Mouse (Mus musculus): Measurements from ENCODE around the gene Cbx2. TPM values are rescaled to one million over a fixed set of nuclear protein-coding genes. Genes with fewer than 3 reads are reported as not detected.

Gene Cbx2
- 1 to 10 TPM; 2.8 to 3.5 TPM for total RNA-seq (2021)

DNA sequence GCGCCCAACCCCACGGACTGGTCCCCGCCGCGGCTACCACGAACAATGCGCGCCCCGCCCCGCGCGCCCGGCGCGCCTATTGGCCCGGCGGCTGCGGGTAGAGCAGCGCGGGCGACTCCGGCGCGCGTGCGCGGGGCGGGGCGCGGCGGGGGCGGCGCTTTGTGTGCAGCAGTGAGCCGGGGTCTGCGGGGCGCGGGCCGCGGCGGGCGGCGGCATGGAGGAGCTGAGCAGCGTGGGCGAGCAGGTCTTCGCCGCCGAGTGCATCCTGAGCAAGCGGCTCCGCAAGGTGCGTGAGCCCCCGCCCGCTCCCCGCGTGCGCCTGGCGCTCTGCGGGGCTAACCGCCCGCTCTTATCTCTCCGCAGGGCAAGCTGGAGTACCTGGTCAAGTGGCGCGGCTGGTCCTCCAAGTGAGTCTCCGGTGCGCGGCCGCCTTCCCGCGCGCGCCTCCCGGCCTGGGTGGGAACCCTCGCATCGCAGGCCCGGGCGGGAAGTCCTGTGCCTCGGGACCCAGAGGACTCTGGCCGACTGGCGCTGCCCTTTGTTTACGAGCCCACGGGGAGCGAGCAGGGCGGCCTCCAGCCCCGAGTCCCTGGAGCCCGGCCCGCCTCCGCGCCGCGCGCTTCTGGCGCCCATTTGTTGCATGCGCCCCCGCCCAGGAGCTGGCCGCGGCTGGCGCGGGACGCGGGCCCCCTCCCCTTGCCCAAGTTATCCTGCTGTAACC is at the start of gene Cbx2:
TSS of gene Cbx2 (plus strand) at position 68 of the 721 bp plus-strand sequence.
- intact Hi-C loops (cut with DNase I), result no loop called here
- peak; percentile 65 to 93 for DNase-seq (ENCODE audit: extremely low spot score in 1 of 2, low spot score in 2 of 2)

DNA sequence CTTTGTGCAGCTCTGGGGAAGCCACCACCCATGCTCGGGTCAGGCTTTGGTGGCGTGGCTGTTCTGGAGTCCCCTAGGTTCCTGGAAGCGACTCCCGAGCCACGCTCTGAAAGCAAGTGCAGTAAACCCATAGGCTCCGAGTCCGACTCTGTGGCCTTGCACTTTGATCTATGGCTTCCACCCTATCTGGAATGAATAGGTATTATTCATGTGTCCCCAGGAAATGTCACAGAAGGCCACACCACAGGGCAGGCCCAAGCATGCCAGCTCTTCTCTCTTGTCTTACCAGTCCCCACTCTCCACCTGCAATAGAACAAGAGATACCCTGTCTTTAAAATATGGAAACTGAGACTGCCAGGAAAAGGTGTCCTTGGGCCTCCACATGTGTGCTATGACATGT is 48.4 kb upstream of the Cbx2 start:
- intact Hi-C loops (cut with DNase I), result loop anchor here (10.0 kb wide), 2 partner anchors 160 to 550 kb away; partner anchors contain the start of gene C1qtnf1
- no peak for DNase-seq (ENCODE audit: extremely low spot score in 1 of 2, low spot score in 2 of 2)

DNA sequence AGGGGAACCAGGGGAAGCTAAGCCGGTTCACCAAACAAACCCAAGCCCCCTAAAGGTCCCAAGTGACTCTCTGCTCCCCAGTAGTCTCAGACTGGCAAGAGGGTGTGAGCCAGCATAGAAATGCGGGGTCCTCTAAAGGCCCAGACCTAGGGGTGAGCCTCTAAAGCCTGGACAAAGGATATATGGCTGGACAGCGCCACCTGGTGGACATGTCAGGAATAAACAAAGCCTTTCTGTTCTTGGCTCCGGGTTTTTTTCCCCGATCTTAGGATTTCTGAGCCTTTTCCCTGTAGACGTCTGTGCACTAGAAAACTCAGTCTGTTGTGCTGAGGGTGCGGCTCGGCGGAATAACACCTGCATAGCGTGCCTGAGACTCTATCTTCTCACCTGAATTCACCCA is 47.3 kb upstream of the Cbx2 start:
- intact Hi-C loops (cut with DNase I), result loop anchor here (5.0 to 10.0 kb wide), 5 partner anchors 63 to 551 kb away; partner anchors contain the start of genes C1qtnf1 and Rbfox3
- DNase-seq (ENCODE audit: extremely low spot score in 1 of 2, low spot score in 2 of 2), result peak; percentile 71 to 74

GRCm38 (mm10) chr11:118975917-118976316 is 46.8 kb upstream of the Cbx2 start:
- intact Hi-C loops (cut with DNase I), result loop anchor here (5.0 to 10.0 kb wide), 5 partner anchors 64 to 551 kb away; partner anchors contain the start of genes C1qtnf1 and Rbfox3
- DNase-seq (ENCODE audit: extremely low spot score in 1 of 2, low spot score in 2 of 2), result no peak

DNA sequence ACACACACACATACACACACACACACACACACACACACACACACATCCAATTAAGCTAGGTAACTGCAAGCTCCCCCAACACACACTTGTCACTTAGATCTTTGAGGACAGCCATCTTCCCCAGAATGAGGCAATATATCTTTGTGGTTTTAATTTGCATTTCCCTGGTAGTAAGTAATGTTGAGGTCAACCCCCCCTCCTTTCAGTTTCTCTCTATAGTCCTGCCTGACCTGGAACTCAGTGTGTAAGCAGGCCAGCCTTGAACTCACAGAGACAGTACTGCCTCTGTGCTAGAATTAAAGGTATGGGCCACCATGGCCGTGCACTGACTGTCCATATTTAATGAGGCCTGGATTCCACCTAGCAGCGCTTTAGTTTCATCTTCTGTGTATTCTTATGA is 42.4 kb upstream of the Cbx2 start:
- intact Hi-C loops (cut with DNase I), result no loop called here
- no peak for DNase-seq (ENCODE audit: extremely low spot score in 1 of 2, low spot score in 2 of 2)

- intact Hi-C loops (cut with DNase I), result no loop called here
- no peak for DNase-seq (ENCODE audit: extremely low spot score in 1 of 2, low spot score in 2 of 2)
Observed at GRCm38 (mm10) chr11:118981012-118981776, 41.6 kb upstream of the Cbx2 start.

- intact Hi-C loops (cut with DNase I), result no loop called here
- DNase-seq (ENCODE audit: extremely low spot score in 1 of 2, low spot score in 2 of 2), result no peak
Observed at GRCm38 (mm10) chr11:118982593-118983113, 40.1 kb upstream of the Cbx2 start.

DNA sequence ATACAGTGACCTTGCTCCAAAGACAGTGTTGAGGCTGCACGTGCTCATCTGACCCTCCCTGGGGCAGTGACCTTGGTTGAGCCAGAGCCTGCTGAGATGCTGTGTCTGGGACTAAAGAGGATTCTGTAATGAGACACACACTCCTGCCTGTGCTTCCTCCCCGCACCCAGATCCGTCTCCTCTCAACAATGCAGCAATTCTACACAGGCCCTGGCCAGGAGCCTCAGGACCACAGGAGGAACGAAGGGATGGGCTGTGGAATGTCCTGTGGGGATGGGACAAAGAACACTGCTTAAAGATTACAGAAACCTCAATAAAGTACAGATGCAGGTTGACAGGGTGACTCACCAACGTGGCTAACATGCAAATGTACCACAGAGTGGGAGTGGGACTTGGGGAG is 37.2 kb upstream of the Cbx2 start:
- intact Hi-C loops (cut with DNase I), result no loop called here
- no peak for DNase-seq (ENCODE audit: extremely low spot score in 1 of 2, low spot score in 2 of 2)

DNA sequence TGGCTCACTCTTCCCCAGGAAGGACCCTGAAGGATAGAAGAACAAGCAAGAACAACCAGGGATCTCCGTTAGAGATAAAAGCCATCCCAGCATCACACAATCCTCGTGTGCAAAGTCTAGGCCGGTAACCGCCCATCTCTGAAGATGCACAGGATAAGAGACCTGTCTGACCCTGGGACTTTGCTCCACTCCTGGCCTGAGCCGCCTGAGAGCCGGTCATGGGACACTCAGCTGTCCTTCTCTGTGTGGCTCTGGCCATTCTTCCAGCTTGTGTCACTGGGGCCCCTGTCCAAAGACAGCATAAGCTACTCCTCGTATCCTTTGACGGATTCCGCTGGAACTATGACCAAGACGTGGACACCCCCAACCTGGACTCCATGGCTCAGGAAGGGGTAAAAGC is 34.8 kb upstream of the Cbx2 start, which contains the start of gene Enpp7:
TSS of gene Enpp7 (plus strand) at position 190 of the 400 bp plus-strand sequence.
- intact Hi-C loops (cut with DNase I), result no loop called here

GRCm38 (mm10) chr11:118992781-118993180 is 30.0 kb upstream of the Cbx2 start:
- intact Hi-C loops (cut with DNase I), result no loop called here

More for the DNA sequence above, 34.8 kb upstream of the Cbx2 start, which contains the start of gene Enpp7:
- no peak for DNase-seq (ENCODE audit: extremely low spot score in 1 of 2, low spot score in 2 of 2)

DNA sequence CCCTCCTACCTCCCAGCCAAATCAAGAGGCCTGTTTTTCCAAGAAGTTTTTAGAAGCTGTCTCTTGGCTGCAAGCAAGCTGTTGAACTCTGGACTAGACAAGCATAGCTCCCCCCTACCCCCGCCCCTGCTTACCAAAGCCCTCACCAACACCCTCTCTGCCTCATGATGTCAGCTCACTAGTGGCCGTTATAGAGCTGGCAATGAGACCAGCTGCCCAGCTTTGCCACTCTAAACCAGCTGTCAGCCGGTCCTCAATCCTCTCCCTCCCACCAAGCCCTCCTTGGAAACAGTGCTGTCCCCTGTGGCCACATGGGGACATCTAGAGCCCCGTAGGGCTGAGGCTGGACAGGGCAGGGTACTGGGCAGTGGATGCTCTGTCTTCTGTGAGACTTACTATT is 27.3 kb upstream of the Cbx2 start:
- intact Hi-C loops (cut with DNase I), result loop anchor here (5.0 kb wide), 1 partner anchor 52 kb away; no protein-coding TSS in a partner anchor
- DNase-seq (ENCODE audit: extremely low spot score in 1 of 2, low spot score in 2 of 2), result no peak

More at GRCm38 (mm10) chr11:118992781-118993180, 30.0 kb upstream of the Cbx2 start:
- DNase-seq (ENCODE audit: extremely low spot score in 1 of 2, low spot score in 2 of 2), result no peak

- intact Hi-C loops (cut with DNase I), result loop anchor here (5.0 kb wide), 1 partner anchor 50 kb away; no protein-coding TSS in a partner anchor
- DNase-seq (ENCODE audit: extremely low spot score in 1 of 2, low spot score in 2 of 2), result no peak
Observed at GRCm38 (mm10) chr11:118997182-118997581, 25.6 kb upstream of the Cbx2 start.

DNA sequence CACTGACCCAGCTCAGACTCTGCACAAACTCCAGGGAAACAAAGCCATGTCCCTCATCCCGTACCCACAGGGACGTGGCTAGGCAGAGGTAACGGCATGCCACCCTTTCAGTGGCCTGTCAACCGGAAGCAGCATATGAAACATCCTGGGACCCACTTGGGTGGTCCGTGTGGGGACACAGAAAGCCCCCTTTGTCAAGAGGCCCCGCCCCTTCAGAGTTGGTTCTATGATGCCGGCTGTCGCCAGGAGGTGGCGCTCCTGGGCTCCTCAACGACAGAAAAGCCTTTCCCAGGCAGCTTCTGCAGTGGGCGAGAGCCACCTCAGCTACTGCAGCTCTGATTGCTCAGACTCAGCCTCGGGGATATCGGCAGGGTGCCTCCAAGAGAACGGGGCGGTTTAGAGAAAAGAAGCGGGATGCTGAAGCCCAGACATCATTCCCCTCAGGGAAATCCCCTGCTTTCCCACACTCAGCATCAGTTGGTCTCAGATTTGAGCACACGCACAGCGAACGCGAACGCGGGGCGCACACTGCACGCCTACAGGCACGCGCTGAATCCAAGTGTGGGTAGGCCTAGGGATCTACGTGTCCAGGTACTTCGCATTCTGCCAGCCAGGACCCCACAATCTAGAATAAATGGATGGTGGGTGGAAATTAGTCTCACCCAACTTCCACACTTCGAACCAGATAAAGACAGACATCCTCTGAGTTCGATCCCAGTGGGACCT is 24.1 kb upstream of the Cbx2 start:
- intact Hi-C loops (cut with DNase I), result loop anchor here (5.0 kb wide), 1 partner anchor 49 kb away; no protein-coding TSS in a partner anchor
- DNase-seq (ENCODE audit: extremely low spot score in 1 of 2, low spot score in 2 of 2), result peak; percentile 82 to 86

DNA sequence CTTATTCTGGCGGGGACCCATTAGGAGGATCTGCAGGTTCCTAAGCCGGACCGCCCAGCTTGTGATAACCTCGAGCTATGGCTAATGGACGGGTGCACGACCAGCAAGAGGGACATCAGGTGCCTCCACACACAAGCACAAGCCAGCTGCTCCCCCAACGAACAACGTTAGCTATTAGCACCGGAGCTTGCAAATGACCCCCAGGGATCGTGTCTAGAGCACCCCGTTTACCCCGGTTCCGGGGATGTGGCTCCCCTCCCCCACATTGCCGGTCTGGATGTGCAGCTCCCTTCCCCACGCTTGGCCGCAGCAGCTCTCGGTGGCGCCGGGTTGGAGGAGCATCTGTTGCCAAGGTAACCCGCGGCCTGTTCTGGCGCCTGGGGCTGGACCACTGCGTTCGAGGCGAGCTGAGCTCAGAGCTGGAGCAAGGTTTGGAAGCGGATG is 23.4 kb upstream of the Cbx2 start:
- peak; percentile 56 to 78 for DNase-seq (ENCODE audit: extremely low spot score in 1 of 2, low spot score in 2 of 2)
- intact Hi-C loops (cut with DNase I), result loop anchor here (5.0 kb wide), 1 partner anchor 48 kb away; no protein-coding TSS in a partner anchor

- intact Hi-C loops (cut with DNase I), result no loop called here
- no peak for DNase-seq (ENCODE audit: extremely low spot score in 1 of 2, low spot score in 2 of 2)
Observed at GRCm38 (mm10) chr11:119000877-119001276, 21.9 kb upstream of the Cbx2 start.

- DNase-seq (ENCODE audit: extremely low spot score in 1 of 2, low spot score in 2 of 2), result no peak
- intact Hi-C loops (cut with DNase I), result no loop called here
Observed at GRCm38 (mm10) chr11:119001493-119002128, 21.2 kb upstream of the Cbx2 start.

GRCm38 (mm10) chr11:119005547-119006275 is 17.1 kb upstream of the Cbx2 start:
- intact Hi-C loops (cut with DNase I), result no loop called here
- no peak for DNase-seq (ENCODE audit: extremely low spot score in 1 of 2, low spot score in 2 of 2)

Measured in left cerebral cortex, postnatal 10 days (tissue).